Comparison of ENCODE assay signal across 15 mouse cellular contexts in the genomic region with DNA sequence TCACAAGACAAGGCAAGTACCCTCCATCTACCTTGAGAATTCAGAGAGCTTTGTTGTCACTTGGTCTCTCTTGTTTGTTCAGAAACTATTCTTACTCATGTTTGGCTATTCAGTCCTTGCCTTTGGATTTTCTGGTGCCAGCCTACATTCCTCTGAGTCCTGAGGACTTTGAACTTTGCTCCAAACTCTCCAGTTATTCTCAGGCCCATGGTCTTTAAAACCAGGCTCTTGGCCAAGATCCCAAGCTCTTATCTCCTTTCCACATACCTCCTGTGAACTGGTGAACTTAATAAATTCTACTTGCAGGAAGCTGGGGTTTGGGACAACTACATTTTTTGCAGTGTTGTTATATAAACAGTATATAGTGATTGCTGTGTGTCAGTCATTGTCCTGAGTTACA. TPM values are rescaled to one million over a fixed set of nuclear protein-coding genes. Genes with fewer than 3 reads are reported as not detected.
DNase-seq lines count a peak whose midpoint lies in the region; ATAC-seq and TF ChIP-seq lines count a peak whose summit lies in the region.
"Had no signal": no experiment of that assay in that cellular context is flagged by ENCODE, and none has a peak within 500 bp of the region (broad histone marks: within the 10 kb centered on the region; RNA-seq: fewer than 3 reads in every experiment).

No protein-coding gene starts in this region.

- TF ChIP-seq POLR2A in cerebellum, adult 2 months (IDR thresholded peaks at IDR 0.05; ENCODE audit: borderline replicate concordance, insufficient read depth, low read length) = no peak

- ATAC-seq in kidney, postnatal 0 days (replicated peaks; ENCODE audit: low FRiP score, low read depth) = no peak
- ATAC-seq in intestine, embryonic 16.5 days = peak; percentile 90
- ATAC-seq in lung, embryonic 15.5 days (ENCODE audit: borderline replicate concordance, extremely low read depth, low FRiP score, low TSS enrichment) = no peak; the same call in 1 of the 2 replicates
- ATAC-seq in stomach, postnatal 0 days (ENCODE audit: low FRiP score, low TSS enrichment) = peak; percentile 80; the same call in 1 of the 2 replicates
- ATAC-seq: forebrain, embryonic 13.5 days had no signal

- H3K27me3 ChIP-seq in kidney, postnatal 0 days (ENCODE audit: insufficient read depth, low read length) = no peaks in the 10 kb centered on the region
- no peaks in the 10 kb centered on the region for H3K27me3 ChIP-seq in intestine, embryonic 16.5 days (replicated peaks; ENCODE audit: control insufficient read depth, insufficient read depth, low read length)
- H3K27me3 ChIP-seq in lung, embryonic 15.5 days = no peaks in the 10 kb centered on the region
- H3K27me3 ChIP-seq in stomach, postnatal 0 days (ENCODE audit: control insufficient read depth, insufficient read depth, low read length) = no peaks in the 10 kb centered on the region
- H3K27me3 ChIP-seq in cerebellum, adult 2 months (ENCODE audit: control insufficient read depth, insufficient read depth, low read length) = no peaks in the 10 kb centered on the region
- H3K27me3 ChIP-seq: CH12.LX; forebrain, embryonic 13.5 days; heart, embryonic 13.5 days; hindbrain, embryonic 15.5 days had no signal

- no peaks in the 10 kb centered on the region for H3K9me3 ChIP-seq in kidney, postnatal 0 days (replicated peaks; ENCODE audit: low read length)
- no peaks in the 10 kb centered on the region for H3K9me3 ChIP-seq in intestine, embryonic 16.5 days (ENCODE audit: control insufficient read depth, low read length)
- H3K9me3 ChIP-seq in lung, embryonic 15.5 days = no peaks in the 10 kb centered on the region
- H3K9me3 ChIP-seq in stomach, postnatal 0 days (ENCODE audit: control insufficient read depth, low read length) = no peaks in the 10 kb centered on the region
- H3K9me3 ChIP-seq: forebrain, embryonic 13.5 days; heart, embryonic 13.5 days; hindbrain, embryonic 15.5 days had no signal

- H3K9ac ChIP-seq in kidney, postnatal 0 days (ENCODE audit: low read depth, low read length) = no peak overlapping the region
- H3K9ac ChIP-seq in intestine, embryonic 16.5 days (ENCODE audit: low read depth, low read length) = no peak overlapping the region
- no peak overlapping the region for H3K9ac ChIP-seq in lung, embryonic 15.5 days
- no peak overlapping the region for H3K9ac ChIP-seq in stomach, postnatal 0 days (ENCODE audit: low read length)
- H3K9ac ChIP-seq: forebrain, embryonic 13.5 days; heart, embryonic 13.5 days; hindbrain, embryonic 15.5 days had no signal

- H3K4me3 ChIP-seq in kidney, postnatal 0 days (replicated peaks; ENCODE audit: low read depth, low read length) = no peak overlapping the region
- no peak overlapping the region for H3K4me3 ChIP-seq in intestine, embryonic 16.5 days (ENCODE audit: low read length)
- H3K4me3 ChIP-seq in lung, embryonic 15.5 days = no peak overlapping the region
- no peak overlapping the region for H3K4me3 ChIP-seq in stomach, postnatal 0 days (ENCODE audit: low read depth, low read length)
- H3K4me3 ChIP-seq in cerebellum, adult 2 months (replicated peaks; ENCODE audit: insufficient read depth, low read depth, low read length) = no peak overlapping the region
- H3K4me3 ChIP-seq: forebrain, embryonic 13.5 days; heart, embryonic 13.5 days; hindbrain, embryonic 15.5 days had no signal

- no peaks in the 10 kb centered on the region for H3K4me1 ChIP-seq in kidney, postnatal 0 days (replicated peaks; ENCODE audit: insufficient read depth, low read length)
- H3K4me1 ChIP-seq in intestine, embryonic 16.5 days (ENCODE audit: control insufficient read depth, insufficient read depth, low read length) = no peaks in the 10 kb centered on the region
- no peaks in the 10 kb centered on the region for H3K4me1 ChIP-seq in lung, embryonic 15.5 days
- H3K4me1 ChIP-seq in stomach, postnatal 0 days (replicated peaks; ENCODE audit: control insufficient read depth, insufficient read depth) = no peaks in the 10 kb centered on the region
- no peaks in the 10 kb centered on the region for H3K4me1 ChIP-seq in cerebellum, adult 2 months (ENCODE audit: control insufficient read depth, insufficient read depth, low read length)
- H3K4me1 ChIP-seq: forebrain, embryonic 13.5 days; hindbrain, embryonic 15.5 days had no signal

- no peak for TF ChIP-seq CTCF in kidney, postnatal 0 days (IDR thresholded peaks at IDR 0.05; ENCODE audit: low read depth)
- no peak for TF ChIP-seq CTCF in stomach, postnatal 0 days (IDR thresholded peaks at IDR 0.05; ENCODE audit: low read depth)
- no peak for TF ChIP-seq CTCF in cerebellum, adult 2 months (IDR thresholded peaks at IDR 0.05; ENCODE audit: borderline replicate concordance, insufficient read depth, low read depth, low read length)

- H3K27ac ChIP-seq in kidney, postnatal 0 days = no peak overlapping the region
- H3K27ac ChIP-seq in intestine, embryonic 16.5 days (ENCODE audit: low read length) = no peak overlapping the region
- peak overlapping the region; percentile 33; the same call in 1 of the 2 replicates for H3K27ac ChIP-seq in lung, embryonic 15.5 days
- H3K27ac ChIP-seq in stomach, postnatal 0 days (replicated peaks) = no peak overlapping the region
- no peak overlapping the region for H3K27ac ChIP-seq in cerebellum, adult 2 months (ENCODE audit: insufficient read depth, low read length)
- H3K27ac ChIP-seq: forebrain, embryonic 13.5 days; heart, embryonic 13.5 days; hindbrain, embryonic 15.5 days had no signal

- no peaks in the 10 kb centered on the region for H3K36me3 ChIP-seq in kidney, postnatal 0 days (ENCODE audit: insufficient read depth, low read length)
- H3K36me3 ChIP-seq in intestine, embryonic 16.5 days (ENCODE audit: control insufficient read depth, insufficient read depth, low read length) = no peaks in the 10 kb centered on the region
- H3K36me3 ChIP-seq in lung, embryonic 15.5 days = no peaks in the 10 kb centered on the region
- H3K36me3 ChIP-seq in stomach, postnatal 0 days (ENCODE audit: control insufficient read depth, insufficient read depth, low read length) = no peaks in the 10 kb centered on the region
- H3K36me3 ChIP-seq: heart, embryonic 13.5 days; hindbrain, embryonic 15.5 days had no signal

- no peak for TF ChIP-seq EP300 in stomach, postnatal 0 days (optimal IDR thresholded peaks at IDR 0.05)

- no peak overlapping the region for H3K4me2 ChIP-seq in kidney, postnatal 0 days (ENCODE audit: low read length)
- no peak overlapping the region for H3K4me2 ChIP-seq in intestine, embryonic 16.5 days (ENCODE audit: low read depth, low read length)
- H3K4me2 ChIP-seq in lung, embryonic 15.5 days = no peak overlapping the region
- no peak overlapping the region for H3K4me2 ChIP-seq in stomach, postnatal 0 days (replicated peaks; ENCODE audit: low read depth)
- H3K4me2 ChIP-seq: forebrain, embryonic 13.5 days; heart, embryonic 13.5 days; hindbrain, embryonic 15.5 days had no signal

- DNase-seq in kidney, postnatal 0 days (ENCODE audit: low spot score) = peak; percentile 17
- no peak for DNase-seq in kidney, adult 18-20 months
- DNase-seq in stomach, postnatal 0 days (ENCODE audit: low spot score) = no peak
- no peak for DNase-seq in cerebellum, adult 2 months
- DNase-seq in natural killer cell, adult 2 months (ENCODE audit: low spot score in 2 of 2) = no peak
- DNase-seq: adrenal gland, adult 8-10 months; gastrocnemius, postnatal 10 days; layer of hippocampus, adult 9-11 months; retina, postnatal 1 day had no signal

RNA-seq across cellular contexts. Expression of a gene that starts 38.3 kb away (rescaled TPM):
- 93.3 and 98.5 TPM in 2 replicates for polyA plus RNA-seq in kidney, postnatal 0 days (2015; fragmentation: Nextera tagmentation; extraction: Ambion mirVana)
- 65.2 and 67.0 TPM in 2 replicates for polyA plus RNA-seq in intestine, embryonic 16.5 days (2015; fragmentation: Nextera tagmentation; extraction: Ambion mirVana)
- polyA plus RNA-seq in lung, embryonic 15.5 days (2015; fragmentation: Nextera tagmentation; extraction: Ambion mirVana) = 366 and 418 TPM in 2 replicates
- polyA plus RNA-seq in stomach, postnatal 0 days (2015; fragmentation: Nextera tagmentation; extraction: Ambion mirVana) = 386 and 394 TPM in 2 replicates
- polyA plus RNA-seq in cerebellum, adult 2 months (2012; rRNA removed) = 174 and 191 TPM in 2 replicates

RNA-seq across cellular contexts. Expression of a gene that starts 52.3 kb away (rescaled TPM):
- polyA plus RNA-seq in kidney, postnatal 0 days (2015; fragmentation: Nextera tagmentation; extraction: Ambion mirVana) = 2.6 and 3.0 TPM in 2 replicates
- 0.77 and 1.1 TPM in 2 replicates for polyA plus RNA-seq in intestine, embryonic 16.5 days (2015; fragmentation: Nextera tagmentation; extraction: Ambion mirVana)
- 2.5 and 2.7 TPM in 2 replicates for polyA plus RNA-seq in lung, embryonic 15.5 days (2015; fragmentation: Nextera tagmentation; extraction: Ambion mirVana)
- 1.9 and 2.2 TPM in 2 replicates for polyA plus RNA-seq in stomach, postnatal 0 days (2015; fragmentation: Nextera tagmentation; extraction: Ambion mirVana)
- polyA plus RNA-seq in cerebellum, adult 2 months (2012; rRNA removed) = 0.11 TPM in 1 of 2 replicates, not detected in the other

Comparison
In these comparisons a context has a peak if more than half of its experiments do, and no peak if none do; other contexts are left out.
1. ATAC-seq: peak in intestine, embryonic 16.5 days (single experiment) and stomach, postnatal 0 days (single experiment); none in kidney, postnatal 0 days (single experiment) and lung, embryonic 15.5 days (single experiment).